Mouse (Mus musculus) adrenal gland, adult (tissue): ENCODE measurements around the gene Vmn2r83.
"Not testable (repeated sequence)": the region's sequence is repeated elsewhere in the genome, so short reads cannot be mapped to it uniquely, and the experiment has no call there.

Source experiments
- DNase-seq, 2 experiments: peaks; one replicate each; pipeline ENCODE4 v3.0.0; 2022 to 2023; ENCODE audit warnings: low spot score in 1 of 2; ENCODE audit not compliant: inconsistent age in 2 of 2

Gene Vmn2r83

GRCm38 (mm10) chr10:79468431-79468830, at the start of gene Vmn2r83:
Gene Vmn2r83, plus strand, starts transcription at chr10:79468731.
- DNase-seq = no peak

GRCm38 (mm10) chr10:79435141-79435820, 33.2 kb upstream of the Vmn2r83 start:
- not testable (repeated sequence) for DNase-seq

GRCm38 (mm10) chr10:79495886-79496285, 27.4 kb downstream of the Vmn2r83 start:
- DNase-seq = no peak

- no peak for DNase-seq
Observed at GRCm38 (mm10) chr10:79496701-79497288, 28.3 kb downstream of the Vmn2r83 start.

GRCm38 (mm10) chr10:79502830-79503644, 34.5 kb downstream of the Vmn2r83 start:
- peak in 1 of 2 experiments; percentile 60 for DNase-seq

- no peak for DNase-seq
Observed at GRCm38 (mm10) chr10:79506709-79507108, 38.2 kb downstream of the Vmn2r83 start.

- no peak for DNase-seq
Observed at GRCm38 (mm10) chr10:79524433-79524832, 55.9 kb downstream of the Vmn2r83 start.

GRCm38 (mm10) chr10:79525456-79526325, 57.2 kb downstream of the Vmn2r83 start:
- no peak for DNase-seq

- DNase-seq = no peak
Observed at GRCm38 (mm10) chr10:79526661-79527452, 58.3 kb downstream of the Vmn2r83 start.

- DNase-seq = peak in 1 of 2 experiments; percentile 40
Observed at GRCm38 (mm10) chr10:79527453-79527845, 58.9 kb downstream of the Vmn2r83 start.

GRCm38 (mm10) chr10:79528081-79528480, 59.5 kb downstream of the Vmn2r83 start:
- DNase-seq = no peak

- DNase-seq = peak in 1 of 2 experiments; percentile 20
Observed at GRCm38 (mm10) chr10:79530241-79530640, 61.7 kb downstream of the Vmn2r83 start.

- DNase-seq = peak in 1 of 2 experiments; percentile 19
Observed at GRCm38 (mm10) chr10:79530721-79531120, 62.2 kb downstream of the Vmn2r83 start.

- DNase-seq = peak in 1 of 2 experiments; percentile 22
Observed at GRCm38 (mm10) chr10:79531593-79531992, 63.1 kb downstream of the Vmn2r83 start.

GRCm38 (mm10) chr10:79532678-79533077, 64.1 kb downstream of the Vmn2r83 start:
- no peak for DNase-seq

- DNase-seq = peak; percentile 87 to 96
Observed at GRCm38 (mm10) chr10:79533126-79533911, 64.8 kb downstream of the Vmn2r83 start, which contains the start of gene Plpp2. Gene Plpp2, minus strand, starts transcription at chr10:79533796.

GRCm38 (mm10) chr10:79534426-79534825, 65.9 kb downstream of the Vmn2r83 start:
- peak in 1 of 2 experiments; percentile 40 for DNase-seq

GRCm38 (mm10) chr10:79535431-79535830, 66.9 kb downstream of the Vmn2r83 start:
- DNase-seq = peak in 1 of 2 experiments; percentile 16
